Mouse (Mus musculus) myocyte (in vitro differentiated cells): ENCODE measurements at regions not wholly inside any gene's neighbourhood (a gene's known extent, or its start where the extent isn't known, plus 50 kb on each side); places are given as distances from the start of the nearest gene placed in this dataset.

Experiments used
- MAX ChIP-seq: IDR thresholded peaks from one replicate; pipeline ENCODE4 v1.6.1; 2011; ENCODE audit warnings: low read depth, mild to moderate bottlenecking, control low read depth
- MYOD1 ChIP-seq, 3 experiments: IDR thresholded peaks; one replicate each; pipeline ENCODE4 v1.6.1; 2011; ENCODE audit warnings: control low read depth in 2 of 3, low read depth in 2 of 3, mild to moderate bottlenecking in 2 of 3, moderate library complexity in 1 of 3; ENCODE audit not compliant: insufficient read length in 2 of 3, control insufficient read depth in 1 of 3
- POLR2A ChIP-seq: IDR thresholded peaks from one replicate; pipeline ENCODE4 v1.6.1; 2011; ENCODE audit warnings: low read depth, mild to moderate bottlenecking, control low read depth, moderate library complexity; ENCODE audit not compliant: insufficient read length
- TCF3 ChIP-seq: IDR thresholded peaks from one replicate; pipeline ENCODE4 v1.6.1; 2011; ENCODE audit warnings: low read depth, control low read depth; ENCODE audit not compliant: insufficient read length
- USF1 ChIP-seq: IDR thresholded peaks from one replicate; pipeline ENCODE4 v1.6.1; 2011; ENCODE audit warnings: low read depth, mild to moderate bottlenecking, control low read depth, moderate library complexity

GRCm38 (mm10) chr11:79777988-79778387, 184.2 kb downstream of the Utp6 start:
- TF ChIP-seq MAX, result no peak
- no peak for TF ChIP-seq POLR2A
- TF ChIP-seq TCF3, result no peak
- TF ChIP-seq MYOD1 (IDR thresholded peaks at IDR 0.05; ENCODE audit: control insufficient read depth in 1 of 3, insufficient read length in 2 of 3, low read depth in 2 of 3), result peak in 2 of 3 experiments; percentile 58 to 68
- TF ChIP-seq USF1, result no peak
